Comparison of ENCODE assay signal across 14 mouse cellular contexts in genomic region chr12:112727801-112728200, GRCm38 (mm10).
"Had no signal": no experiment of that assay in that cellular context is flagged by ENCODE, and none has a peak within 500 bp of the region (broad histone marks: within the 10 kb centered on the region; RNA-seq: fewer than 3 reads in every experiment).

No protein-coding gene starts in this region.

- DNase-seq: kidney, adult 2 months; kidney, postnatal 25 days; lung, postnatal 14 days; right cerebral cortex, postnatal 4 days; spleen, adult 18-20 months; thymus, postnatal 36 days had no signal

- H3K36me3 ChIP-seq: liver, embryonic 15.5 days; midbrain, embryonic 10.5 days had no signal

- H3K9me3 ChIP-seq: kidney, embryonic 15.5 days; limb, embryonic 10.5 days; liver, embryonic 15.5 days; lung, embryonic 15.5 days; midbrain, embryonic 10.5 days had no signal

- H3K27ac ChIP-seq: kidney, embryonic 15.5 days; left cerebral cortex, adult 2 months; limb, embryonic 10.5 days; liver, embryonic 15.5 days; lung, embryonic 15.5 days; midbrain, embryonic 10.5 days had no signal

- H3K4me2 ChIP-seq: kidney, embryonic 15.5 days; liver, embryonic 11.5 days; liver, embryonic 15.5 days; lung, embryonic 15.5 days had no signal

- ATAC-seq: midbrain, embryonic 16.5 days had no signal

- H3K9ac ChIP-seq: kidney, embryonic 15.5 days; liver, embryonic 15.5 days; lung, embryonic 15.5 days had no signal

- H3K4me3 ChIP-seq: kidney, embryonic 15.5 days; left cerebral cortex, adult 2 months; limb, embryonic 10.5 days; liver, embryonic 15.5 days; lung, embryonic 15.5 days; midbrain, embryonic 10.5 days had no signal
